Mouse (Mus musculus) kidney, adult 9 months (tissue): ENCODE measurements around the gene Med12l.

Experiments used
- DNase-seq: peaks from one replicate; pipeline ENCODE4 v3.0.0; 2022

Gene Med12l

GRCm38 (mm10) chr3:59005271-59005995, at the start of gene Med12l:
TSS of gene Med12l (plus strand) at chr3:59005825.
- DNase-seq = peak; percentile 26

DNA sequence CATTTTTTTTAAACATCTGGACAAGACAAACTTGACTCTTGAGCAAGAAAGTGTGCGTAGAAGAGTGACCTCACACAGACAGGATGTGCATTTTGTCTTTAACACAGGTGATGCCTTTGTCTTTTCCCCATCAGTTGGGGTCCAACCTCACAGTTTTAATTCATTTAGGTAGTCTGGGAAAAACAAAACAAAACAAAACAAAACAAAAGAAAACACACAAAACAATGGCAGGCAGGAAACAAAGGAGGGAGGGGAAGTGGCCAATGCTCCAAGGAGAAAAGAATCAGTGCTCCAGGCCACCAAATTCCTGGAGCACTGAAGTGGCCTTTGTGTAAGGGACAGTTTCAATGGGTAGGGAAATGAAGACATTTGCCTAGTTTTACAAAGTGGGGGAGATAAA, 44.5 kb upstream of the Med12l start:
- no peak for DNase-seq

DNA sequence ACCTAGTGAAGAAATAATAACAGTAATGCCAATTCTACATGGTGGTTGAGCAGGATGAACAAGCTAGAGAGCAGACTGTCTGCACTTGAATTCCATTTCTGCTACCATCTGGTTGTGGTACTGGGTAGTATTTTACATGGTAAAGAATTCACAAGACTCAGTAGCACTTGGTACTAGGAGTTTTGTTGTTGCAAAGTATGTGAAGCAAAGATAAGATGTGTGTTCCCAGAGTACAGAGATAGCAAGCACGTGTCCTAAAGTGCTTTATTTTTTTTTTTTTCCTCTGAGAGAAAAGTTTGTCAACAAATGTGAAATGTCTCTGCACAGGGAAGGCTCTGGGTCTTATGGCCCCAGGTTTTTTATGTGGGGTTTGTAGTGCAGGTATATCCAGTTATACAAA, 28.2 kb upstream of the Med12l start:
- no peak for DNase-seq

DNA sequence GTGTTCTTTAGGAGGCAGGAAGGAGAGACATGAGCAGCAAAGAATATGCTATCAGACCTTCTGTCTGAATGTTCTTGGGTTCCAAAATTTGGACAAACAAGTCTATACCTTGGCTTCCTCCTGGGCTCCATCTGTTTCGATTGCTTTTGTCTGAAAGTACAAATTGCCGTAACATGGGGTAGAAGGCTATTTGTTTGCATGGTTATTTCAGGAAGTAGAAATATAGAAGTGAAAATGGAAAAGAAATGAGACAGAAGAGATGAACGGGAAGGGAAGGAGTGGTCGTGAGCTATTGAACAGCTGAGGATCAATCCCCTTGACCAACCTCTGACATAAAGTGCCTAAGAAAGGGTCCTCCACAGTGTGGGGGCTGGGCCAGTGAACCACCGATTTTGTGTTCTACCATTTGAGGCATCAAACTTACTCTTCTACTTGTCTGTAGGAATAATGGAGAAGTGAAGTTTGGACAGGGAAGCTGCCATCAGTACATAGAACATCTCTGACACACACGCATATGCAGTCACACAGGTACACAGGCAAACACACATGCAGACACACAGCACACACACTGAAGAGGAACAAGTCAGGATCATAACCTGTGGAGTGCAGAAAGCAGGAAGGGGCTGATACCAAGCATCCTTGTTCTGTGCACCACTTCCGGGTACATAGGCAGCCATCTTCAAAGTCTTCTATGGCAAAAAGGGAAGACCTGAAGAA, 27.6 kb upstream of the Med12l start:
- DNase-seq = no peak

DNA sequence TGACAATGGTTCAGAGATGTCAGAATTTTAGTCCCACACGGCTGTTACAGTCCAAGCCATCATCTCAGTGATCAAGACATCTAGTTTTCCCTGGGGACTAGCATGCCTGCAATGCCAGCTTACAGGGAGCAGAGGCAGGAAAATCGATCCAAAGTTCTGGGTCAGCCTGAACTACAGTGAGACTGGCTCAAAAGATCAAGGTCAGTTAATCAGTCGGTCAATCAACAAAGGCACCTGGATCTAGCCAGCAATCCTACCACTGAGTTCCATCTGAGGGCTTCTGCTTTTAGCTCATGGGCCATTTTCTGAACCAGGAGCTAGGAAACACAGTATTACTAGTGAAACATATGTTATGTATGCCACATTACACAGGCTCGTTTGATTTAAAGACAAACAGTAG, 25.0 kb upstream of the Med12l start:
- no peak for DNase-seq

GRCm38 (mm10) chr3:58982896-58983837, 22.5 kb upstream of the Med12l start:
- peak; percentile 80 for DNase-seq

DNA sequence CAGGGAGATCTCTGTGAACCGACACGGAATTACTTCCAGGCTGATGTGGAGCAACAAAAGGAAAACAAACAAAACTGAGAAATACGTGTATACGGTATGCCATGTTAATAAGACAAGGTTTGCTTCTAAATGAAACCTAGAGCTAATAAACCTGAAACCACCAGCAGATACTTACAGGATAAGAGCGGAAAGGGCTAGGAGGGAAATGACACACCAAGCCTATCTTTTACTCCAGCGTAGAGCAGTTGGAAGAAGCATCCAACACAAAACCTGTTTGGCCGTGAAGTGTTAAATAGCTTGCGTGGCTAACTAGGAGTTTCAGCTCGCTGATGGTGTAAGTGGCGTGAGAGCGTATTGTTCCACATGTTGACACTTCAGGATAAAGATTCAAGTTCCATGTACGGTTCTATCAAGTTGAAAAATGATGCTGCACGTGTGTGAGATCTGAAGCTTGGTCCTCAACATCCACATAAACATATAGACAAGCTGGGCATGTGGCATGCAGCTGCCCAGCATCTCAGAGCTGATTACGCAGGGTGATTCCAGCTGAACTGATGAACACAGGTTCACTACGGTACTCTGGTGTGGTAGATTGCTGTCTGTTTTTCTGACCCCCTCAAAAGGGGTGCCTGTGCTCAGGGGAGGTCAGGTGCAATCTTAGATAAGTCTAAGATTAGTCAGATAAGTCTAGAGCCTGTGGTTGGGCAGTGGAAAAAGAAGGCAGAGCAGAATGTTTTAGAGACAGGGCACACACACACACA, 21.6 kb upstream of the Med12l start:
- no peak for DNase-seq

DNA sequence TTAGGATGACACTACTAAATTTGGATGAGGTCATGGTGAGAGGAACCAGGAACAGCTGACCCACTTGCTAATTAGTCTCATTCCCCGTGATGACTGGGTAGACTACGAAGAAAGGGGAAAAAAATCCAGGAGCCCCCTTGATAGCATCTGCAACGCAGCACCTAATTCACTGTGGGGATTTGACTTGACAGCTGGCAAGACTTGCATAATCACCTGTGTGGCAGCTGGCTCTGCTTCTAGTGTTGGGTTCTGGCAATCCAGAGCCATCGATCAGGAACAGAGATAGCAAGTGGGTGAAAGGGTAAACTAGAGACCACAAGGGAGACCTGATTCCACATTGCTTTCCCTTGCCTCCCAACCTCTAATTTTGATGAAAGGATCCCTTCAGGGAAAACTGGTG, 19.8 kb upstream of the Med12l start:
- no peak for DNase-seq

DNA sequence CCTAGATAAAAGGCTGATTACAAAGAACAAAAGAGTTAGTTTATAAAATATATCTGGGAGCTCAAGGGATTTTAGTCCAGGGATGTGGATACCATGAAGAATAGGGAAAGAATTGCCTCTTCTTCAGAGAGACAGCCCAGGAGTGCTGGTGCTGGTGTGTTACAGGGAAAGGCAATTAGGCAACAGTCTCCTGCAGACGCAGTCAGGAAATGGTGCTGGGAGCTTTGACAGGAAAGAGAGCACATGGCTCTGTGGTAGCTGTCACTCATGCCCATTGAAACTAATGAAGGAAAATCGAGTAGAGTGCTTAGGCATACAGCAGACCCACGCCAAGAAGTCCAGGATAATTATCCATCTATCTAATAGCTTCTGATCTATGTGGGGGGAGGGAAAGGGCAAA, 16.3 kb upstream of the Med12l start:
- no peak for DNase-seq

GRCm38 (mm10) chr3:58990556-58990955, 15.1 kb upstream of the Med12l start:
- DNase-seq = no peak

GRCm38 (mm10) chr3:58992122-58992521, 13.5 kb upstream of the Med12l start:
- no peak for DNase-seq

DNA sequence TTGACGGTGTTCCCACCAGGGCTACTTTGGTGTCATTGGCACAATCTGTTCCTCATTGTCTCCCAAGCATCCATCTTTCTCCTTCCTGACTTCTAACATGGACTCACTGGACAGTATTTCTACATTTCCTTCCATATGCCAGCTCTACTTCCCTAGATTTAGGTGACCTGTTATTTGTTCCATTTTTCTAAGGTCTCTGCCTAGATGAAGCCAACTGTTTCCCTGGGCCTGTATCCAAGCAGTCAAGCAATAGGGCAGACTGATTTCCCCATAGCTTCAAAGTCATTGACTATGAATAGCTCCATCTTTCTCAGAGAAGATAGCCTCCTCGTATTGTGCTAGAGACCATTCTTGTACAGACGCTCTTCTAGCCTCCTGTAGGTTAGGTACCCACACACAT, 12.0 kb upstream of the Med12l start:
- no peak for DNase-seq

DNA sequence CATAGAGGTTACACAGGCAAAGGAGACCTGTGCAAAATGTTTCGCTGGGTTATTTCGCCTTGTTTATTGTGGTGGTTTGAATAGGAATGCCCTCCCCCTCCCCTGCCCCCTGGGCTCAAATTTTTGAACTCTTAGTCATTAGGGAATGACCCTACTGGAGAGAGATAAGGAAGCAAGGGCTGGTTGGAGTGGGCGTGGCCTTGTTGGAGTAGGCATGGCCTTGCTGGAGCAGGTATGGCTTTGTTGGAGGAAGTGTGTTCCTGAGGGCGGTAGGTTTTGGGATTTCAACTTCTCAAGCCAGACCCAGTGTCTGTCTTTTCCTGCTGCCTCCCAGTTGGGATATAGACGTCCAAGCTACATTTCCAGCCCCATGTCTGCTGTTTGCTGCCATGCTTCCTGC, 1.9 kb upstream of the Med12l start:
- DNase-seq = no peak

- peak; percentile 14 for DNase-seq
Measured at GRCm38 (mm10) chr3:59005996-59006730, 538 bp downstream of the Med12l start.

DNA sequence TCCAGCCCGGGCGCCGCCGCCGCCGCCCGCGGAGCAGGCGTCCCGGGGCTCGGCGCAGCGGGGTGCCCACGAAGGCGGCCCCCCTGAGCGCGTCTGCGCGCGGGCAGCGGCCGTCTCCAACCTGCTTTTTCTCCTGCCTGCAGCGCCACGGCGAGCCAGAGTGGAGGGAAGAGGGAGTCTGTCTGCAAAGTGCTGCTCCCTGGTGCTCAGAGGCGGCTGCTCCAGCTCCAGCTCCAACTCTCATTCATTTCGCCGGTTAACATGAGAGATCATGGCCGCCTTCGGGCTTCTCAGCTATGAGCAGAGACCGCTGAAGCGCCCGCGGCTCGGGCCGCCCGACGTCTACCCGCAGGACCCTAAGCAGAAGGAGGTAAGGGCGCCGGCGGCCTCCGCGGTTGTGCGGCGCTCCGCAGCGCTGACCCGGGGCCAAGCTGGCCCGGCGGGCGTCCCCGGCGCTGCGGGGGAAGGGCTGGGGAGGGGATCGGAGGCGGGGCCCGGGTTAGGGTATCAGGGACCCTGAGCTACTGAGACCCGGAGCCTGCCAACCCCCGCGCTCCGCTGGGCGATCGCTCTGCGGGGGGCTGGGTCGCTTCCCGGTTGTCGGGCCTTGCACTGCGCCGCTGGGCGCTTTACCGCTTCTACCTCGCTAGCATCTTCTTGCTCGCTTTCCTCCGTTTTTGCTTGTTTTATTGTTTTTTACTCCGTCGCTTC, 1.3 kb downstream of the Med12l start:
- peak; percentile 61 for DNase-seq

- DNase-seq = no peak
Measured at GRCm38 (mm10) chr3:59010276-59010675, 4.7 kb downstream of the Med12l start.

- DNase-seq = no peak
Measured at GRCm38 (mm10) chr3:59015698-59016412, 10.2 kb downstream of the Med12l start.

GRCm38 (mm10) chr3:59016501-59016900, 10.9 kb downstream of the Med12l start:
- DNase-seq = no peak

- DNase-seq = no peak
Measured at GRCm38 (mm10) chr3:59021236-59021635, 15.6 kb downstream of the Med12l start.

DNA sequence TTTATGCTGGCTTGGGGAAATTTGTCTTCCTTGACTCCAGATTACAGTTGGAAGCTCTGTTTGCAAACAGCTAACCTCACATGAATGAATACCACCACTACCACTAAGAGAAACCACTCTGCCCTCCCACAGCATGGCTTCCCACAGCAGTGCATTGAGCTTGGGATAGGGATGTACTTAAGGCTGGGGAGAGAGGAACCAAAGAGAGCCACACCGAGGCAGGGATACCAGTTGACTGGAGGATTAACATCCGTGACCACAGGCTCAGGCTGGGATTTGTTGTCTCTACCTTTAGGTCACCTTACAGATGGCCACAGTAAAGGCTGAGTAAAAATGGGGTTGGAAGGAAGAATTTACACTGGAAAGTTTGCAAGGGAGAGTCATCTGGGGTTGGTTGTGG, 16.6 kb downstream of the Med12l start:
- no peak for DNase-seq

DNA sequence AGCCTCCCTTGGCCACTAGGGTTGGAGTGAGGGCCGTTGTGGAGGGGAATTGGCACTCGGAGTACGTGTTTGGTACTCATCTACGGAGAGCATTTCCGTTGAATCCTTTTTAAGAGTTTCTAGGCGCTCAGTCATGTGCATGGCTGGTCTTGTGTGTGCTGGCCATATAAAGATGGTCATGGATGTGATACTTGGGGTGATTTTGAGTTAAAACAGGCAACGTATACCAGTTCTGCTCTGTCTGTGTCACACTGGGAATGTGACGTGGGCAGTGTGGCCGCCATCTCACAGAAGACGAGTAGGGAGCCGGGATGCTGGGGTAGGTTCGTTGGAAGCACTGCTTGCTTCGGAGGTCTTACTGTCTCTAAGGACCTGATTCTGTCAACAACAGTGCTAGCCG, 17.3 kb downstream of the Med12l start:
- DNase-seq = no peak
